Mouse (Mus musculus): ENCODE results near the gene Apeh.

Apeh gene

DNA sequence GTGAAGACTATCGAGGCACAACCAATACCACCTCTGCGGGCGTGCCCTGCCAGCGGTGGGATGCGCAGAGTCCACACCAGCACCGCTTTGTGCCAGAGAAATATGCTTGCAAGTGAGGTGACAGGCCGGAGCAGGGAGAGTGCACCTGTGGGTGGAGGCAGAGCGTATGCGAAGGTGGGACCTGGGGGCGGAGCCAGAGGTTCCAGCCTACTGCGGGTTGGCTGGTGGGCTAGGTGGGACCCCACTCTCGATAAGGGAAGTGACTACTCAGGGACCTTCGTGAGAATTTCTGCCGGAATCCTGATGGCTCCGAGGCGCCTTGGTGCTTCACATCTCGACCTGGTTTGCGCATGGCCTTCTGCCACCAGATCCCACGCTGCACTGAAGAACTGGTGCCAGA lies 11.9 kb downstream of the Apeh start:
- ATAC-seq (ENCODE audit: low TSS enrichment), result no peak

DNA sequence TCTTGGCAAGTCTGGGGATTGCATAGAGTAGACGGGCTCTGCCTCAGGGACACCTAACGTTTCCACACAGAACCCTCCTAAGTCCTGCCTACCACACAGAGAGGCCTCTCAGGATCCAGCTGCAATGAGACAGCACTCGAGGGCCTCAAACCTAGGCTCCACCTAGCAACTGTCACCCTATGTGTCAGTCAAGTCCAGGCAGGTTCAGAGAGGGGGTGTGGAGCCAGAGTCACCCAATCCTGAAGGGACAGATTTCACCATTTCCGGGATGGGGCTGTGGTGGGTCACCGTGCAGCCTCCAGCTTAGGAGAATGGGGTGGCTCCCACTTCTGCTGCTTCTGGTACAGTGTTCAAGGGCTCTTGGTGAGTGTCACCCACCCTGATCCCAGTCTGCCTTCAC lies 14.2 kb downstream of the Apeh start, which contains the start of gene Mst1:
Mst1 (plus strand) TSS at position 269 of the 400 bp plus-strand sequence.
- no peak for ATAC-seq (ENCODE audit: low TSS enrichment)

DNA sequence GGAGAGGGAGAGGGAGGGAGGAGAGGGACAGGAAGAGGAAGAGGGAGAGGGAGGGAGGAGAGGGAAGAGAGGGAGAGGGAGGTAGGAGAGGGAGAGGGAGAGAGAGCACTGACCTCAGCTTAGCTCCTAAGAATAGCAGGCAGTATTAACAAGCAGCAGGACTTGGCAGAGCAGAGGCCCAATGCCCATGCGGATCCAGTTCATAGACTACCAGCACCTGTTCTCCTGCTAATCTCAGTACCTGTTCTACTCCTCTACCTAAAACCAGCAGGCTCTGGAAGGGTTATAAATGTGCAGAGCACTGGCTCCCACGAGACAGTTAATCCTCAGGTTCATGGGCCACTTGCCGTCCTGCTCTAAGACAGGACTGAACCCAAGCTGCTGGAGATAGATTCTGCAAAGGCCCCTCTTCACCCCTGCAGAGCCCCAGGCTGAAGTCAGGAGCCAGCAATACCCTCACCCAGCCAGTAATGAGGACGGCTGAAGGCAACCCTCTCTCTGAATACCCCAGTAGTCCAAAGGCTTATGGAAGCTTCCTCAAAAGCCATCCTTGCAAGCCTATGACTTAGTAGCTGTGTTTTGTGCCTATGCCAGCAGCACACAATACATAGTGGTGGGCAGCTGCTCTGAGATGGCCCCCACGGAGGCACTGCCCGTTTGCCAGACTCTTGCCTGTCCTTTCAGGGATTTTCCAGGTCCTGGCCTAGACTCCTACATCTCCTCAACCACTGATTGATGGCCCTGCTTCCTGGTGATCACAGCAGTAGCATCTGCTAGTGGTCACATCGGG lies 21.1 kb downstream of the Apeh start:
- no peak for ATAC-seq (ENCODE audit: low TSS enrichment)

DNA sequence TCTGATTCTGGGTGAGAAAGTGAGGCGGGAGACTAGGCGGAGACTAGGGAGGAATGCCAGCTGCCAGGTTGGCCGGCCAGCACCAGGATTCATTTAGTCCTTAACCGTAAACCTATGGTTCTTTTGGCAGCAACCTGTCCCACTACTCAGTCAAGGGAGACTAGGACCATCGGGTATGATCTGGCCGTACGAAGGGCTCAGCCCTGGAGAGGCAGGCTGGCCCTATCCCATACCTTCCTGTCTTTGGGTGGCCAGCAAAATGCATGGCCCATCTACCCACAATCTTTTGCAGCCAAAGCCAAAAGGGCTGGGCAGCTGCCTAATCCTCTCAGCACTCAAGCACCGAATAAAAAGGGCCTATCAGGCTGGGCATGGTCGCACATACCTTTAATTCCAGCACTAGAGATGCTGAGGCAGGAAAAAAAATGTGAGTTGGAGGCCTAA lies 21.9 kb downstream of the Apeh start:
- no peak for ATAC-seq (ENCODE audit: low TSS enrichment)

DNA sequence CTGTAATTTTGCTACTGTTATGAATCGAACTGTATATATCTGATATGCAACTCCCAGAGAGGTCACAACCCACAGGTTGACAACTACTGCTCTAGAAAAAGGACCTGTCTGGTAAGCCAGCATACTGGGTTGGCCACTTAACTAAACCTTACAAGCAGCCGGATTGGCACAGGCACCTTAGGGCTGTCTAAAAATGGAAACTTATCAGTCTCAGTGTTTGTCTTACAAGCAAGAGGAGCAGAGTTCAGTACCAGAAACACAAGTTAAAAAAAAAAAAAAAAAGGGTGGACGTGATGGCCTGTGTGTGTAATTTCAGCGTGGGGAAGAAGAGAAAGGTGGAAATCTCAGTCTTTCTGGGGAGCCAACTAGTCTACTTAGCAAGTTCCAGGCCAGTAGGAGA lies 22.6 kb downstream of the Apeh start:
- ATAC-seq (ENCODE audit: low TSS enrichment), result no peak

DNA sequence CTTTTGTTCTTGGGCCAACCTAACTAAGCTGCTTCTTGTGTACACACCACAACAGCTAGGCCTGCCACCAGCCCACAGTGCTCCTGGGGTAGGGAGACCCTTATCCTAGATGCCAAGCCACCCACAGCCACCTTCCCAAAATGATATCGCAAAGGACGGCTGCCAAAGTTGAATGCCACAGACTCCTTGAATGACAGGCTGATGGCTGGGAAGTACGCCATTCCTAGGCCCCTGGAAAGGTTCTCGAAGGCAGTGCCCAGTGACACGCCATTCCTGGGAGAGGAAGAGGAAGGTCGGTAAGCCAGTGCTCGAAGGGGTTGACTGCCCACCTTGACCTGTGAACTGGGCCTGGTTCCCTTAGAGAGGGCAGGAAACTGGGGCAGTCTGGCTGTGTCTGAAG lies 24.9 kb downstream of the Apeh start:
- ATAC-seq (ENCODE audit: low TSS enrichment), result no peak

DNA sequence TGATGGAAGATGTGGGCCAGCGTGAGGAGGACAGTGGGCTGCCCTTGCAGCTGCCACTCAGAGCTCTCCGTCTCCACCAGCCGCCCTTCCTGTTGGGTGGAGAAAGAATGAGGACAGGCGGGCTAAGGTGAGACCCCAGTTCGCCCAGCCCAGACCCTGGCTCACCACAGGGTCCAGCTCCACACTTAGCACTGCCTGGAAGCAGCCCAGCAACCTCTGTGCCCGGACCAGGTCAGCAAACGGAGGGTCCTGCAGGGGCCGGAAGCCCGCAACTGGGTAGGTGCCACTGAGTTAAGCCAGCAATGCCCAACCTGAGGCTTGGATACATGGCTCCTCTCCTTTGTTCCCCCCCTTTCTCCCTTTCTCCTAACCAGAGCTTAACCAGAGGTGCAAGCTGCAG lies 25.4 kb downstream of the Apeh start:
- ATAC-seq (ENCODE audit: low TSS enrichment), result no peak

DNA sequence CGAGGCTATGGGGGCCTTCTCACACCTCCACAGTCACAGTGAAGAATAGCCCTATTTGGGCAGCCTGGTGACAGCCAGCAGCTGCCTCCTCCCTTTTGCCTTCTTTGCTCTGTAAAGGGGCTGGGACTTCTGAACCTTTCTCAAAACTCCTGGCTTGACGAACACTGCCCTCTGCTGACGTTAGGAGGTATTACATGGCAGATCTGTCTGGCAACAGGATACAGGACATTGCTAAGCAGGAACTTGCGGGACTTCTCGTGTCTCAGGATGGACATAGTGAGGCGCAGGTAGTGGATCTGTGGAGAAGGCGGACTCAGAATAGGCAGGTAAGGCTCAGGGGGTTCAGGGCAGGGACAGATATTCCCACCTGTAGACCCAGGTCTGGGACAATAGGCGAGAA lies 26.5 kb downstream of the Apeh start:
- peak; percentile 35 for ATAC-seq (ENCODE audit: low TSS enrichment)

DNA sequence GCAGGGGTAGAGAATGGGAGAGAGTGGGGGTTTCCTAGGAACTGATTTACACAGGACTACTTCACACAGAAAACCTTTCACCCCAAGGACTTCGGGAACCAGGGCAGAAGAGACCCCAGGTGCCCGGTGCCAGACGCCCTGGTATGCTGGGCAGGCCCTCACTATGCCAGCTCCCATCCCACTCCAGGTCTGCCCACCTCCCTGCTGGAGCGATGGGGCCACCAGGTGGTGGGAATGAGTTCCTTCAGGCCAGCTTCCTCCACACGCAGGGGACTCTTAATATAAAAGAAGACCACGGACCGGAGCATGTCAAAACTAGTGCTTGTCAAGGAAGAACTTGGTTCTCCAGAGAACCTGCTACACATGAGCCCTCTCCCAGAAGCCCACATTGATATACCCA lies 27.2 kb downstream of the Apeh start:
- no peak for ATAC-seq (ENCODE audit: low TSS enrichment)

DNA sequence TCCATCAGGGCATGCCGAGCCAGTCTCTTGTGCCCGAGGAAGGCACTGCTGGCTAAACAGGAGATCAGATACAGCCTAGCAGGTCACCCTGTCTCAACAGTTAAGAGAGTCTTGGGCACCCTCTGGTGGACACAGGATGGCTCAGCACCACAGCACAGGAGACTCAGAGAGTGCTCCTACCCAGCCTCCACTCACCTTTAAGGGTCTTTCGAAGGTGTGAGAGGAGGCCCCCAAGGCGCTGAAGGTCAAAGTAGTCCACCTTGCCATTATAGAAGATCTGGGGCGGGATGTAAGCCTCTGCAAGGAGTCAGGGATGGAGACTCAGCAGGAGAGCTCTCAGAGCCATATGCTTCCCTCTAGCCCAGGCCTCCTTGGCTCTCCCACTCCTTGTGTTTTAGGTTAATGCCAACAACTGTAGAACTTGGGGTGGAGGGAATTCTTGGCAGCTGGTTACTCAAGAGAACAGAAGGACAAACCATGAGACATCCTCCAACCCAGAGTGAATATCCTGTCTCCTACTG lies 28.9 kb downstream of the Apeh start:
- peak; percentile 75 for ATAC-seq (ENCODE audit: low TSS enrichment)

DNA sequence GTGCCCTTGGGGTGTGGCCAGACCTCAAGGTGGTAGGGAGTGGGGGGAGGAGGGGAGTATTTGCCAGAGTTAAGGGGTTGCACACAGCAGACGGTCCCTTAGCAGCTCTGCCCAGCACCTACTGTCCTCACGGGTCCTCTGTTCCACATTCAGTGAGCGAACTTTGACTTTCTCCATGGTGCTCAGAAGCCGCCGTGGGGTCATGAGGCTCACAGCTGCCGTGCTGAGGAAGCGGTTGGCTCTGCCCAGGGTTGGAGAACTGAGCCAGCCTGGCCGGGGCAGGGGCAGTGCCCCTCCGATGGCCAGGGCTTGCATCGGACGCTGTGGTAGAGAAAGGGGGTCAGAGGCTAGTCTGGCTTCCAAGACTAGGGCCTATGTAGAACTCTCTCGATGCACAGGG lies 31.0 kb downstream of the Apeh start:
- ATAC-seq (ENCODE audit: low TSS enrichment), result no peak

DNA sequence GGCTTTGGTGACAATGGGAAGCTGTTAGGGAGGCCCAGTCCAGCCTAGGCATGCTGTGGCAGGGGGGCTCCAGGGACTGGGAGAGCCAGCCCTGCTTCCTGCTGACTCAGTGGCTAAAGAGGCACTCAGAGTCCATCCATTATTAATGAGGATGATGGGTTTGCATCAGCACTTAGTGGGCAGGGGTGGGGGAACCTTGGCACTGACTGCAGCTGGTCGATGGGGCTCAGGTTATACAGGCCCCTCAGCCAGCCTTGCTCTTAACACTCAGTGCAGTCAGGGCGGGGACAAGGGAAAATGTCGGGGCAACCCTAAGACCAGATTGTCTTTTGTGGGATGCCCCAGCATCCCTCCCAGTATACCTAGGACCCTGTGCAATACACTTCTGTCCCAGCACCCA lies 32.3 kb downstream of the Apeh start:
- no peak for ATAC-seq (ENCODE audit: low TSS enrichment)

DNA sequence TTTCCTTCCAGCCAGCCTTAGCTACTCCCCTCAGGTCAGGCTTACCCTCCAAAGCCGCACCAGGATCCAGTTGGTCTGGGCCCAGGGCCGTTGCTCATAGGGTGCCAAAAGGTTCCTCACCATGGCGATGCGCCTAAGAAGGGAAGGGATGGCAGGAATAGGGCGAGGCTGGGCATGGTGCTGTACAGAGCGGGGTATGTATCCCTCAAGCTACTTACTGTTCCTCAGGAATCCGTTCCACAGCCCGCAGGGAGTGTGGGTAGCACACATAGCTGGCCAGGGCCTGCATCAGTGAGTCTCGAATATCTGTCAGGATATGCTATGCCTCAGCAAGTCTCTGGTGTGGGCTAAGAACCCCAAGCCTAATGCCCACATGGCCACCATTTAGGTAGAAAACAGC lies 36.1 kb downstream of the Apeh start:
- ATAC-seq (ENCODE audit: low TSS enrichment), result no peak

DNA sequence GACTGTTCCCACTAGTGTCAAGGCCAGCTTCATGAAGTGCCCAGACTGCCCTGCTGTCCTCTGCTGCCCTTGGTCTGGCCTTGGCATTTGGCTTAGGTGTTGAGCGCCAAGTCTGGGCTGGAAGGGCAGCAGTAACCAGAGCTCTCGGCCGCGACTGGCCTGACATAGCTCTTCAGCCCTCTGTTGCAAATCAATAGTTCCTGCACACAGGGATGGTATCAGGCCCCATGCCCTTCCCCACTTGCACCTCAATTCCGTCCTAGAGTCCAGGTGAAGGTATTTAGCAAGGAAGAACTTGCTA lies 37.2 kb downstream of the Apeh start:
- ATAC-seq (ENCODE audit: low TSS enrichment), result no peak

DNA sequence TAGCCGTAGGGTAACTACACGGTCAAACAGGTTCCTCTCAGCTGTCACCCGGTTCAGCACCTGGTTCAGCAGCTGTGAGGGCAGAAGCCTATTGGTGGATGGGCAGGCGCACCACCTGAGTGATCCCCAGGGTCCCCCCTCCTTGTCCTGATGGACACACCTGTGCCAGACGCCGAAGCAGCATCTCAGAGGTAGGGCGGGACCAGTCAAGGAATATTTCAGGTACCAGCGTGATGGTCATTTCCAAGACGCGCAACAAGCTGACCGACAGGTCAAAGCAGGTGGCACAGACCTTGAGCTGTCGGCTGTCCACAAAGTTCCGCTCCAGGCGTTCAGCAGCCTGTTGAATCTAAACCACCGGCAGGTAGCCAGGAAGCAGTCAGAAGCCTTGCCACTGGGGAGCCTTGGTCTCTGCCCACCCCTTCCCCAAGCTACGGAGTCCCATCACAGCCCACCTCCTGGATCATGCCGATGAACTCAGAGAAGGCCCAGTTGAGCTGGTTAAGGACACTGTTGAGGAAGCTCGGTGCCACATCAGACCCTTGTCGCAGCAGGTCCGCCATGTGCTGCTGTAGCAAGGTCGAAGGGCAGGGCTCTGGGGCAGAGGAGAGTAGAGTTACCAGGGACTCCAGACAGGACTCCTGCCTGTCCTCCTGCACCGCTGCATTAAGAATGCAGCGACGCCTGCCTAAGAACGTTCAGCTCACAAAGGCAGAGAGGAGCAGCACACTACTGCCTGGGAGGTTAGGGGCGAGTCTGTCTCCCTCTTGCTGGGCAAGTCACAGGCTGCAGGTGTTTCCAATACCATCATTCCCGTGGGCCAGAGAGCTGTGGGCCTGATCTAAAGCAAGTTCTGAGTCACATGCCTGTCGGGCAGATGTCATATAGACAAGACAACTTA lies 37.8 kb downstream of the Apeh start:
- ATAC-seq (ENCODE audit: low TSS enrichment), result no peak

DNA sequence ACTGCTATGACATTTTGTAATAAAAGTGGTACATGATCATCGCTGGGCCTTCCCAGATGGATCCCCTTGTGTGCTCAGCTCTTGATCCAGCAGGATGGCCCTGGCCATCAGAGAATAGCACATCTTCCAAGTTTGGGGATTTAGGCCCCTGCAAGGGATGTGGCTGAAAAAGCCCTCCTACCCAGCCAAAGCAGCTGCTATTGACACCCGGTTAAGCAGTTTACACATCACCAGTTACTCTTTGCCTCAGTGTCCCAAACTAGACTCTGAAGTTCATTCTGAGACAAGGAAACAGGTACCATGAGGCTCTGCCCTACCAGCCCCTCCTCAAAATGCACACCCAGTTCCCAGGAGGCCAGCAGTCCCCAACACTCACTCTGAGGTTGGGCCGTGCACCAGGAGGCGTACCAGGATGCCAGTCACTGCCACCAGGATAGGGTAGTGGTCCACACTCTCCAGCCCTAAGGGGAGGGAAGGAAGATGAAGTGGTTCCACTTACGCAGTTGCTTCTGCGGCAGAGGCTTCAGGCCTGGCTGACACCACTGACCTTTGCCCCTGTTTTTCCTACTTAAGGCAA lies 38.7 kb downstream of the Apeh start:
- ATAC-seq (ENCODE audit: low TSS enrichment), result no peak

DNA sequence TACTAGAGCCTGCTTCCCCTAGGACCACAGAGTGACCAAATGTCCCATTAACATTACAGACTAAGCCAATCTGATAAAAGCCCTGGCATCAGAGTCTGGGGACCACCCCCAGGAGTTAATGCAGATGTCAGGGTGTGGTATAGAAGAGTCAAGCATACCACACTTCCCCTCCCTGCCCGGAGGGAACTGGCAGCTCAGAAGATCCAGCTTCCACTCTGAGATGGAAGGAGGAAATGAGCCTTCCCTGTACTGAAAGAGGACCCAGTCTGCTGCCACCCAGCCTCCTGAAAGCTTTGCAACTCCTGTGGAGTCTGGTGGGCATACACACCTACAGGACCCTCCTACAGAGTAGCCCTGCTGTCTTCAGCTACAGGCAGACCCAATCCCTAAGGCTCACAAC lies 39.3 kb downstream of the Apeh start:
- no peak for ATAC-seq (ENCODE audit: low TSS enrichment)

DNA sequence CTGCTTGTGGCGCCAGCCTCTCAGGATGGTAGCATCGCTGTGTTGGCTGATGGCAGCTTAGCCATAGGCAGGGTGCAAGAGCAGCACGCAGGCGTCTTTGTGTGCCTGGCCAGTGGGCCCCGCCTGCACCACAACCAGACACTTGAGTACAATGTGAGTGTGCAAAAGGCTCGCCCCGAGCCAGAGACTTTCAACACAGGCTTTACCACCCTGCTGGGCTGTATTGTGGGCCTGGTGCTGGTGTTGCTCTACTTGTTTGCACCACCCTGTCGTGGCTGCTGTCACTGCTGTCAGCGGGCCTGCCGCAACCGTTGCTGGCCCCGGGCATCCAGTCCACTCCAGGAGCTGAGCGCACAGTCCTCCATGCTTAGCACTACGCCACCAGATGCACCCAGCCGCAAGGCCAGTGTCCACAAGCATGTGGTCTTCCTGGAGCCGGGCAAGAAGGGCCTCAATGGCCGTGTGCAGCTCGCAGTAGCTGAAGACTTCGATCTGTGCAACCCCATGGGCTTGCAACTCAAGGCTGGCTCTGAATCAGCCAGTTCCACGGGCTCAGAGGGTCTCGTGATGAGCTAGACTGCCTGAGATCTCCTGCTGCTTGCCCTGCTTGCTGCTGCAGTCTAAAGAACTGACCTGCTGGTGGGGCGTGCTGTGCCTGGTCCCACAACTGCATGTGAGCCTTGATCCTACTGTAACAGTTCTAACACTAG lies 39.9 kb downstream of the Apeh start:
- ATAC-seq (ENCODE audit: low TSS enrichment), result no peak

DNA sequence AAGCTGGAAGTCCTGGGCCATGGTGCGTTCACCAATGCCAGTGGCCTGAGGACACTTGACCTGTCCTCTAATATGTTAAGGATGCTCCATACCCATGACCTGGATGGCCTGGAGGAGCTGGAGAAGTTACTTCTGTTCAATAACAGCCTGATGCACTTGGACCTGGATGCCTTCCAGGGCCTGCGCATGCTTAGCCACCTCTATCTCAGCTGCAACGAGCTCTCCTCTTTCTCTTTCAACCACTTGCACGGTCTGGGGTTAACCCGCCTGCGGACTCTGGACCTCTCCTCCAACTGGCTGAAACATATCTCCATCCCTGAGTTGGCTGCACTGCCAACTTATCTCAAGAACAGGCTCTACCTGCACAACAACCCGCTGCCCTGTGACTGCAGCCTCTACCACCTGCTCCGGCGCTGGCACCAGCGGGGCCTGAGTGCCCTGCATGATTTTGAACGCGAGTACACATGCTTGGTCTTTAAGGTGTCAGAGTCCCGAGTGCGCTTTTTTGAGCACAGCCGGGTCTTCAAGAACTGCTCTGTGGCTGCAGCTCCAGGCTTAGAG lies 40.7 kb downstream of the Apeh start:
- no peak for ATAC-seq (ENCODE audit: low TSS enrichment)

DNA sequence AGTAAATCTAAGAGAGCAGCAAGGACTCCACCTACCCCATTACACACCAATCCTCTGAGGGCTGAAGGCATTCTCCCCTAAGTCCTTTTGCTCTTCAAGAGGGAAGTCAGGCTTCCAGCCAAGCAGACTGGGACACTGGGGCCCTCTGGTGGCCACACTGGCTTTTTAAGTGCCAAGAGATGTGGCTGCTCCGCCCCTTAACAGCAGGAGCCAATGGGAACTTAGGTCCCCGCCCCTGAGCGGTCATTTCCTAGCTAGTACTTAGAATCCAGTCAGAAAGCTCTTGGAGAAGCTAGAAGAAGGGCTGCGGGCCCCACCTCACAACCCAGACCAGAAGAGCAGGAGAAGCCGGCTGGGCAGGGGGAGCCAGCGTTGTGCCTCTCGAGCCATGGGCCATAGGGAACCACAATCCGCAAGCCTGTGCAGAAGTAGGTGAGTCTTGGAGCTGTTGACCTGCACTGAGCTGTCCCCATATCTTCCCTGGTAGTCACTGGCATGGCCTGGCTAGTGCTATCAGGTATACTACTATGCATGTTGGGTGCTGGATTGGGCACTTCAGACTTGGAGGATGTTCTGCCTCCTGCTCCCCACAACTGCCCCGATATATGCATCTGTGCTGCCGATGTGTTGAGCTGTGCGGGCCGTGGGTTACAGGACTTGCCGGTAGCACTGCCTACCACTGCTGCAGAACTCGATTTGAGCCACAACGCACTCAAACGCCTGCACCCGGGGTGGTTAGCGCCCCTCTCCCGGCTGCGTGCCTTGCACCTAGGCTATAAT lies 41.3 kb downstream of the Apeh start, which contains the start of gene Amigo3:
Amigo3 (plus strand) TSS at position 275 of the 780 bp plus-strand sequence.
- ATAC-seq (ENCODE audit: low TSS enrichment), result peak; percentile 71

DNA sequence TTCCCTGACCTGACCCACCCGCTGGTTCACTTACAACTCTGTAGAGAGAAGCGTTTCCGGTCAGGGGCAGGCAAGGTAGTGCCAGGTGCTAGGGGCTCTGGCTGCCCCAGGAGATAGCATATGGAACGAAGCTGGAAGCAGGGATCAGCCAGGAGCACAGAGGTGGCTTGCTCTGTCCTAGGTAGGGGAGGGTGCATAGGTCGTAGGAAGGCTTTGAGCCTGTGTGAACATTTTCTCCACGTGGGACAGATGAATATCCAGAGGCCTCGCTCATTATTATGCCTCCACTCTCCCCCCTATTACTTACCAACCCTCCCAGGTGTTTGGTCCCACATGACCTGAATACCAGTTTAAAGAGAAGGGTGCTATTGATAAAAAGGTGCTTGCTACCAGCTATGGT lies 42.0 kb downstream of the Apeh start:
- ATAC-seq (ENCODE audit: low TSS enrichment), result no peak
